Mouse (Mus musculus): ENCODE data around the gene Gm21750. TPM values are rescaled to one million over a fixed set of nuclear protein-coding genes. Genes with fewer than 3 reads are reported as not detected.

Gm21750 gene
- polyA plus RNA-seq, 1 experiment from 2014 or later: not detected

DNA sequence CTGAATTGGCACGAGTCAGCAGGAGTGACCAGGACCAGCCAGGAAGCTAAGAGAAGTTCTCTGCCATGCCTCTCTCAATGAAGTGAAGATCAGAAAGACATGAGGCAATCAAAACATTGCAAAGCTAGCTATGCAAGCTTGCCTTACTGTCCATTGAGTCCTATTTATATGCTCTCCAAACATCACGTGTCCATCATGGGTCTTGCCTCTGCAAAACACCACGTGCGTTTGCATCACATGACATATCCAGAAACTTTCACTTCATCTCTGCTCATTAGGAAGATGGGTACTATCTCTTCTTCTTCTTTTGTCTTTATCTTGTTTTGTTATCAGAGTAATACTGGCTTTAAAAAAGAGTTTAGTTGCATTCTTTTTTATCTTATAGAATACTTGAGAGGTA, 10.8 kb upstream of the Gm21750 start:
- no peaks in the 10 kb centered on the region for H3K4me1 ChIP-seq (ENCODE audit: control insufficient read depth, insufficient read depth, low read length)
- no peak overlapping the region for H3K4me3 ChIP-seq (ENCODE audit: low read depth, low read length)
- no peak for ATAC-seq (replicated peaks; ENCODE audit: insufficient number of reproducible peaks, low FRiP score, low TSS enrichment)
- no peak overlapping the region for H3K27ac ChIP-seq (ENCODE audit: low read depth, low read length)
- WGBS (ENCODE audit: insufficient replicate concordance): 81% methylated on average over 4 of the region's 4 CpGs
- H3K4me2 ChIP-seq: no peak overlapping the region
- no peaks in the 10 kb centered on the region for H3K9me3 ChIP-seq (replicated peaks; ENCODE audit: control insufficient read depth, low read length)
- H3K36me3 ChIP-seq (ENCODE audit: control insufficient read depth, insufficient read depth, low read length): no peaks in the 10 kb centered on the region
- H3K27me3 ChIP-seq (ENCODE audit: control insufficient read depth, insufficient read depth, low read length): no peaks in the 10 kb centered on the region
- H3K9ac ChIP-seq (ENCODE audit: low read depth, low read length): no peak overlapping the region

DNA sequence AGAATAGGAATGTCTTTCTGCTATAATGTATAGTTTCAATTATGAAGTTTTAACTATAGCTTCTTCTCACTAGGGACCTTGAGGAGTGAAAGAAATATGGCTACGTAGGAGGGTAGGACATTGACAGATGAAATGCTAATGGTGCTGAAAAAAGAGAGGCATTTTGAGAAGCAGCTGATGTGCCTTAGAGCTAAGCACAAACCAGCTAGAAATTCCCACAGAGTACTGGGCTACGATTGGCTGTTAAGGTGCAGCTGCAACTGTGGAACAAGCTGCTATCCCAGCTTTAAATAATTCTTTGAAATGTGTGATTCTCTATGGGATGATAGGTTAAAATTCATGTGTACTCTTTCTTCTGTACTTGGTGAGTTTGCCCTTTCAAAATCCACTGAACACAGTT, 9.1 kb downstream of the Gm21750 start:
- H3K4me2 ChIP-seq: no peak overlapping the region
- no peaks in the 10 kb centered on the region for H3K9me3 ChIP-seq (replicated peaks; ENCODE audit: control insufficient read depth, low read length)
- no peaks in the 10 kb centered on the region for H3K27me3 ChIP-seq (ENCODE audit: control insufficient read depth, insufficient read depth, low read length)
- no peak for ATAC-seq (replicated peaks; ENCODE audit: insufficient number of reproducible peaks, low FRiP score, low TSS enrichment)
- H3K4me3 ChIP-seq (ENCODE audit: low read depth, low read length): no peak overlapping the region
- H3K36me3 ChIP-seq (ENCODE audit: control insufficient read depth, insufficient read depth, low read length): no peaks in the 10 kb centered on the region
- H3K9ac ChIP-seq (ENCODE audit: low read depth, low read length): no peak overlapping the region
- no peaks in the 10 kb centered on the region for H3K4me1 ChIP-seq (ENCODE audit: control insufficient read depth, insufficient read depth, low read length)
- H3K27ac ChIP-seq (ENCODE audit: low read depth, low read length): no peak overlapping the region
- 71% methylated on average over 2 of the region's 2 CpGs for whole genome bisulfite sequencing (ENCODE audit: insufficient replicate concordance)

DNA sequence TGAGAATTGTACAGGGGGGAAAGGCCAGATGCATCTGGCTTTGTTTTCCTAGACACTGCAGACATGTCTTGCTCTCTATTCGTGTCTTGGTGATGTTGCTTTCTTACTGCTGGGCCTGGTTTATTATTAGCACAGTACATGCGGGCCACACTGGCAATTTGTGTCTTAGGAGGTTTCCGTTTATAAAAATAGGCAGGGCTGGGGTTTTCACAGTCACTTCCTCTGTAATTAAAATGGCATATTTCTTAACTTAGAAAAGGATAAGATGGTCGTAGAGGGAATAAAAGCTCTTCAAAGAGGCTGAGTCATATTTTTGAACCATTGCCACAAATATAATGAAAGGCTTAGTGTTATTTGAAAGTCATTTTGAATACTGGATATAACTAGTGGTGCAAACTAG, 26.7 kb downstream of the Gm21750 start:
- Histone ChIP-seq H3K4me3 (ENCODE audit: low read depth, low read length) (no peak overlapping the region), H3K27me3 (ENCODE audit: control insufficient read depth, insufficient read depth, low read length) (no peaks in the 10 kb centered on the region), H3K9me3 (replicated peaks; ENCODE audit: control insufficient read depth, low read length) (no peaks in the 10 kb centered on the region), H3K9ac (ENCODE audit: low read depth, low read length) (no peak overlapping the region), H3K4me1 (ENCODE audit: control insufficient read depth, insufficient read depth, low read length) (no peaks in the 10 kb centered on the region), H3K27ac (ENCODE audit: low read depth, low read length) (no peak overlapping the region), H3K36me3 (ENCODE audit: control insufficient read depth, insufficient read depth, low read length) (no peaks in the 10 kb centered on the region), H3K4me2 (no peak overlapping the region)
- WGBS (ENCODE audit: insufficient replicate concordance): 64% methylated on average over 4 of the region's 4 CpGs
- no peak for ATAC-seq (replicated peaks; ENCODE audit: insufficient number of reproducible peaks, low FRiP score, low TSS enrichment)

DNA sequence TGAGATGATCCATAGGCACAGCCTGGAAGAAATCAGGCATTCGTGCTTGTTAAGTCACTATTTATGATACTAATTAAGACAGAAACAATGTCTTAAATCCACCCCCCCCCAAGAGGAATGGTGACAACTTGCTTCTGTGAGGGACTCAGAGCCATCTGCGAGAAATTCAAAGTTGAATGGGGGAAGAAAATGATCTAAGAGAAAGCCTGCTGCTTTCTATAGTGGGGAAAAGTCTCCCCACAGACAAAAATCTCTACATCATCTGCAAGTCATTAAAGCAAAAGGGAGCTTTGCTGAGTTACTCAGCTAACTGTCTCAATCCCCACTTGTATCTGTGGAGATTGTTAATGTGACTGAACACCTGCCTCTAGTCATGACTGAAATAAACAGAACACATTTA, 27.4 kb downstream of the Gm21750 start:
- Histone ChIP-seq H3K9ac (ENCODE audit: low read depth, low read length) (no peak overlapping the region), H3K4me2 (no peak overlapping the region), H3K27ac (ENCODE audit: low read depth, low read length) (no peak overlapping the region), H3K4me1 (ENCODE audit: control insufficient read depth, insufficient read depth, low read length) (no peaks in the 10 kb centered on the region), H3K9me3 (replicated peaks; ENCODE audit: control insufficient read depth, low read length) (no peaks in the 10 kb centered on the region), H3K4me3 (ENCODE audit: low read depth, low read length) (no peak overlapping the region), H3K36me3 (ENCODE audit: control insufficient read depth, insufficient read depth, low read length) (no peaks in the 10 kb centered on the region), H3K27me3 (ENCODE audit: control insufficient read depth, insufficient read depth, low read length) (no peaks in the 10 kb centered on the region)
- WGBS (ENCODE audit: insufficient replicate concordance): 58% methylated on average over 2 of the region's 2 CpGs
- no peak for ATAC-seq (replicated peaks; ENCODE audit: insufficient number of reproducible peaks, low FRiP score, low TSS enrichment)

DNA sequence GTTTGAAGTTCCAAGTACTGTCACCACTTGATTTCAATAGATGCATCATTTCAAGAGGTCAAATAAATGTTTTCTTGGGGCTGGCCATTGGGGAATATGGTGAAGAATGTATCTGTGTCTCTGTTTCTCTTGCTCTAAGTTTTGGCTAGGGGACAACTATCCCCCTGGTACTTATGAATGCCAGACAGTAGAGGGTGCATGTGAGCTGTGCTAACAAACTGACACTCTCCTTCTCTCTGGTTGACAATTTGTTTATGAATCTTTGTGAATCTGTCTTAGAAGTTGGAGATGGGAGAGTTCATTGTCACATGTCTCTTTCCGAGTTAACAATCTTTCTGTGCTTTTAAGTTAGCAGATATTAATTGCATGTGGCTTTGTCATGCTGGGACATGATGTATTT, 39.2 kb downstream of the Gm21750 start:
- no peaks in the 10 kb centered on the region for H3K36me3 ChIP-seq (ENCODE audit: control insufficient read depth, insufficient read depth, low read length)
- no peak for ATAC-seq (replicated peaks; ENCODE audit: insufficient number of reproducible peaks, low FRiP score, low TSS enrichment)
- H3K9me3 ChIP-seq (replicated peaks; ENCODE audit: control insufficient read depth, low read length): no peaks in the 10 kb centered on the region
- H3K9ac ChIP-seq (ENCODE audit: low read depth, low read length): no peak overlapping the region
- 24% methylated on average over 1 of the region's 1 CpGs for WGBS (ENCODE audit: insufficient replicate concordance)
- no peak overlapping the region for H3K27ac ChIP-seq (ENCODE audit: low read depth, low read length)
- no peaks in the 10 kb centered on the region for H3K27me3 ChIP-seq (ENCODE audit: control insufficient read depth, insufficient read depth, low read length)
- H3K4me3 ChIP-seq (ENCODE audit: low read depth, low read length): no peak overlapping the region
- no peak overlapping the region for H3K4me2 ChIP-seq
- no peaks in the 10 kb centered on the region for H3K4me1 ChIP-seq (ENCODE audit: control insufficient read depth, insufficient read depth, low read length)

DNA sequence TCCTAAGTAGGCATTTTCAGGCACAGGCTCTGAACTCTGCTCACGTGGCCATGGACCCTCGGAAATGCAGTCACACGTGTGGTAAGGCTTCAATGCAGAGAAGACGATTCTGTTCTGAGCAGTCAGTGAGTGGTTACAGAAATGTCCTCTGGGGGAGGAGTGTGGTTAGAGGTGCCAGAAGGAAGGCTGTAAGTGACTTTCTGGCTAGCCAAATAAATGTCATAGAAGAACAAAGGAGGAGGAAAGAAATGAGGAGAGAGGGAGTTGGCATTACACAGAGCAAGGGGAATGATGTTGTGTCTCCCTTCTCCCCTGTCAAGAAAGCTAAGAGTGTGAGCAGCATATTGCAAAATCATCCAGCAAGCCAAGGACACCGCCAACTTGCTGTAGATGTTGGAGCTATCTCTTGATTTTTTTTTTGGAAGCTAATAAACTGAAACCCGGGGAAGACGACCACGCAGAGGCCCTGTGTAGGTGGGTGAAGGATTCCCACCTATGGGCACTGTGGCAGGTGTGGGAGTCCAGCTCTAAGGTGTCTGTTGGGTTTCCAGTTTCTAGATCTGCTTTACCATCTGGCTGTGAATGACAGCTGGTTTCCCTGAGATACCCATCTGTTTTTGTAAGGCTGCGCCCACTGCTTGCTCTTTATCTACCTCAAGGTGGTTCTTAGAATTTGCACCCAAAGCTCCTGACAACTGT, 48.5 kb downstream of the Gm21750 start:
- Histone ChIP-seq H3K9ac (ENCODE audit: low read depth, low read length) (no peak overlapping the region), H3K4me2 (no peak overlapping the region), H3K27ac (ENCODE audit: low read depth, low read length) (no peak overlapping the region), H3K36me3 (ENCODE audit: control insufficient read depth, insufficient read depth, low read length) (no peaks in the 10 kb centered on the region), H3K4me1 (ENCODE audit: control insufficient read depth, insufficient read depth, low read length) (no peaks in the 10 kb centered on the region), H3K9me3 (replicated peaks; ENCODE audit: control insufficient read depth, low read length) (no peaks in the 10 kb centered on the region; the same call in 1 of the 2 replicates), H3K27me3 (ENCODE audit: control insufficient read depth, insufficient read depth, low read length) (no peaks in the 10 kb centered on the region), H3K4me3 (ENCODE audit: low read depth, low read length) (no peak overlapping the region)
- WGBS (ENCODE audit: insufficient replicate concordance): 80% methylated on average over 9 of the region's 9 CpGs
- ATAC-seq (replicated peaks; ENCODE audit: insufficient number of reproducible peaks, low FRiP score, low TSS enrichment): no peak

Other genes with a start within 250 kb of the Gm21750 start
- 60.8 and 63.8 TPM in 2 replicates for gene Med4, start 151.2 kb upstream of the Gm21750 start, polyA plus RNA-seq (2014; fragmentation: Nextera tagmentation; extraction: Ambion mirVana)
- gene Sucla2, start 135.9 kb upstream of the Gm21750 start, polyA plus RNA-seq (2014; fragmentation: Nextera tagmentation; extraction: Ambion mirVana): 180 and 205 TPM in 2 replicates
- 4.2 and 5.6 TPM in 2 replicates for gene Nudt15, start 113.0 kb upstream of the Gm21750 start, polyA plus RNA-seq (2014; fragmentation: Nextera tagmentation; extraction: Ambion mirVana)

Data from heart, embryonic 11.5 days (tissue).